Mouse (Mus musculus) bone marrow macrophage, adult 2 months (primary cell): ENCODE data around the gene Rsl24d1.

Source experiments
- CTCF ChIP-seq: IDR thresholded peaks from 2 replicates; pipeline ENCODE4 v1.5.1; 2012; ENCODE audit warnings: low read depth, mild to moderate bottlenecking, low read length, moderate library complexity
- POLR2A ChIP-seq: IDR thresholded peaks from 2 replicates; pipeline ENCODE4 v1.6.1; 2012; ENCODE audit warnings: mild to moderate bottlenecking, low read depth, low read length, borderline replicate concordance

- no peak for TF ChIP-seq CTCF
- no peak for TF ChIP-seq POLR2A
These were observed 52.4 kb downstream of the Rsl24d1 start for GRCm38 (mm10) chr9:73165631-73166030.
